Mouse (Mus musculus) naive thymus-derived CD4-positive, alpha-beta T cell, adult 5 months (primary cell): ENCODE measurements around the gene Gli1. TPM values are rescaled to one million over a fixed set of nuclear protein-coding genes. Genes with fewer than 3 reads are reported as not detected.

Experiments
- polyA plus RNA-seq: library from polyadenylated mRNA; unstranded; fragments of 100-300 nt; shearing (Covaris generic); gene quantifications from one replicate; pipeline ENCODE4 v1.2.1, GENCODE M21; 2017

The Gli1 gene
- polyA plus RNA-seq = 0.47 TPM

DNA sequence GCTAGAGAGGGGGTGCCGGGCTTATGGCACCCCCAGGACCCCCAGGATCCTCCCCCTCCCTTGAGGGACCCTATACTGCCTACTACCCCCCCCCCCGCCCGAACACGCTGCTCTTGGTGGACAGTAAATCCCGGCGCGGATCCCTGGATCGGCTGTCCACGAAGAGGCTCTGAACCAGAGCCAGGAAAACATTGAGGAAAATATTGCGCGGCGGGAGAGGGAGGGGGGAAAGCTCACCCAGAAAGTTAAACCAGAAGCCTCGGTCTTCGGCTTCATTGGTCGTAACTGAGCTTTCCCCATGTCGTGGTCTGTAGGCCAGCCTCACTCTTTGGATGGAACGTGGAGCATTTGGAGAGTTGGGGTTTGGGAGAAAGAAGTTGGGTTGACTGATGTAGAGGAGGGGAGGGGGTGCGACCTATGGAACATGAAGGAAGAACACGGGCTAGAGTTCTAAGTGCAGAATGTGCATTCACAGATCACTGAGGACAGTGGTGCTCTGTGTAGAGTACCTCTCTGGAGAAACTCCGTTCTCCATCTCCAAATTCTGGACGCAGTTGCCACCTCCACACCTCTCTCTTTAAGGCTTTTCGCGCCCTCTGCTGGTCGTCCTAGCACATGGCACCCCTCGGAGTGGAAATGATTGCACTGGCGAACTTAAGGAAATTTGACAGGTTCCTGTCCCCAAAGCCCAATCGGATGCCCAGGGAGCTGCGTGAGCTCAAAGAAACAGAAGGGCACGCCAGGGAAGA is at the start of gene Gli1:
TSS of gene Gli1 (minus strand) at position 84 of the 749 bp plus-strand sequence.

DNA sequence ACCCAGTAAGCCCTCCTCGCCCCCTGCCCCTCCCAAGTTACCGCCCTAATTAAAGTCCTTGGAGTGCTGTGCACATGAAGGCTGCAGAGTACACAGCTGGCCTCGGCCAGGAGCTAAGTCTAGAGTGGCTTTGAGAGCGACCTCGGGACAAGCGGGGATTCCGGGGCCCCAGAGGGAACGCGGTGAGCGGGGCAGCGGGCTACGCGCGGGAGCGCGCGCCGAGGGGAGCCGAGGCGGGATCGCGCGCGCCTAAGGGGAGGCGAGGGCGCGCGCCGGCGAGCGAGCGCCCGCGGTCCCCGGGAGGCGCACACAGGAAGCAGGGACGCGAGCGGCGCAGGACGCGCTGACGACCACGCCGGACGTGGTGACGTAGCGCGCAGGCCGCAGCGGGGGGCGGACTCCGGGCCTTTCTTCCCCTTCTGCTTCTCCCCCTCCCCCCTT is 38.5 kb upstream of the Gli1 start, which contains the start of gene R3hdm2:
TSS of gene R3hdm2 (plus strand) at position 77 of the 441 bp plus-strand sequence.

DNA sequence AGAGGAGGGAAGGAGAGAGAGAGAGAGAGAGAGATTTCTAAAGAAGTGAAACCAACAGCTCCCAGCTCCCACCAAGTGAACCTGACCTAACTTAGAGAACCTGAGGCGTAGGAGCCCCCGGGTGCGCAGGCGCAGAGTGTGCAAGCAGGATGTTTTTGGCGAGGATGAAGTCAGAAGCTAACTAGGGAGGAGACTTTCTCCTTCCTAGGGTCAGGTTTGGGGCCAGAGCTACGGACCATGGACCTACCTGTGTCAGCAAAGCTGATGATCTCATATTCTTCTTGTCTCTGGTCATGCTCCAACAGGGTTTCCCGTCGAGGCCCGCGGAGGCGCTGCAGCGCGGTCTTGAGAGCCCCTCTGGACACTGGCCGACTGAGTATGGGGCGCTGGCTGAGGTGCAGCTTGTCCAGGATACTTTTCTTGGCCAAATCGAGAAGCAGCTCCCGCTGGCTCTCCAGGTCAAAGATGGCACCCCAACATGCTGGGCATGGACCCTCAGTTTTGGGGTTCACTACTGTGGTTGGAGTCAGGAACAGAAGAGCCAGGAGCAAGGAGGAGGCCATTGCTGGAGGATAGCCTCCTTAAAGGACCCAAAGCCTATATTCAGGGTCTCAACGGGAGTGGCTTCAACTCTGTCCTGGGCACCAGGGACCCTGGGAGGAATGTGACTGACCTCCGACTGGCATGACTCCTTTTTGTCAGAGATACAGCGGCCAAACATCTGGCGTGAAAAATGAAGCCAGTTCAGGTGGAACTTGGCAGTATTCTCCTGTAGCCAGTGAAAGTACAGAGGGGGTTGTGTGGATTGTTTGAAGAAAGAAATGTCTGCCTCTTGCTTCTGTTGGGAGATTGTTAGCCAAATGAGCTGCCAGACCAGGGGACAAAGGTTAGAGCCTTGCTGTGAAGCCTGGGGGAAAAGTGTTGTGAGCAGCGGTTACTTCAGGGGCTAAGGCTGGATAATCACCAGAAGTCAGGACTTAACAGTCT is 28.4 kb upstream of the Gli1 start, which contains the start of gene Inhbc:
TSS of gene Inhbc (minus strand) at position 598 of the 987 bp plus-strand sequence.

DNA sequence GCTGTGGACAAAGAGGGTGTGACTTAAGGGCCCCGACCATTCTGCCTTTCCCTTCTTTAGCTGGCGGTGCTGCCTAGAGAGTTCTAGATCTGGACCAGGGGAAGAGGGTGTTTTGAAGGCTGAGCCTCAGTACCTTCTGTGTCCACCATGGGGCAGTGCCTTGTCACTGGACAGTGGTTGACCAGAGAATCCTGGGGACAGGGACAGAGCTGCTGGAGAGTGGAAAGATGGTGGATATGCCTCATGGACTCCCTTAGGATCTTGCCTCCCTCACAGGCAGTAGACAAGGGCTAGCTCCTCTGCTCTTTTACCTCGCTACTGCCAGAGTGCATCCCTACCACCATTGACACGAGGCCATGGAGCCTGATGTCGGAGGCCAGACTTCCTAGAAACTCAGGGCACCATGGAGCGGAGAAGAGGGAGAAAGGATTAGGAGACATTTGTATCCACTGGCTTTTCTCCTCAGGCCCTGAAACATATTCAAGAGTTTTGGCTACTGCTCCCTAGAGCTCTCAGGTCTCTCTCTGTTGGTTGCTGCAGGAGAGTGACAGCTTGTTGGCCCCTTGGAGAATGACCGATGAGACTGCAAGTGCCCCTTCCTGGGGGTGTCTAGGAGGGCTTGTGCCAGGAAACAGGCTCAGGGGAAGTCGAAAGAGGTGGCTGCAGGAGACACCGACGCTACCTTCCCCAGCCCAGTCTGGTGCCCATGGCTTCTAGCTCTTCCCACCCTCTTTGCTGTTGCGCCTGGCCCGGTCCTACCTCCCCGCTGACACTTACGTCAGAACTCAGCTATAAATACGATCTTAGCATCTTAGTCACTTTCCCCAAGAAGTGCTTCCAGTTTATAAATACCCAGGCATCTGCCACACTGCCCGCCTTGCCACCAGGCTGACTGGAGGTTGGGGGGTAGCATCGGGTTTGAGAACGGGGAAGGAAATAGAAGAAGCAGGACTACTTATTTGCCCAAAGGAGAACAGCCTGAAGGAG is 12.4 kb upstream of the Gli1 start, which contains the start of gene Inhbe:
TSS of gene Inhbe (minus strand) at position 503 of the 987 bp plus-strand sequence.

DNA sequence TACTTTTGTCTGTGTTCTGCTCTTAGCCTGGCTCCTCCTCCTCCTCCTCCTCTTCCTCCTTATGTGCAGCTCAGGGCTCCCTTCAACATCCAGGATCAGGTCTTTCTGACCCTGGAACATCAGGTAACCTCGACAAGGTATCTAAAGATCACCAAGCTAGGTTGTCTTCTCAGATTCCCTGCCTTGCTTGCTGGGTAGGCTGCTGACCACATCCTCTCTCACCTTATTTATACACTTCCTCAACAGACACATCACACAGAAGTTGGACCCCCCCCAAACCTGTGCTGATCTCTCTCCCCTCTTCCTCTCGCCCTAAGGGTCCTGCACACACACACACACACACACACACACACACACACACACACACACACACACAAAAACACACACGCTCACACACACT is 20.2 kb downstream of the Gli1 start, which contains the start of gene Arhgap9:
TSS of gene Arhgap9 (plus strand) at position 344 of the 400 bp plus-strand sequence.

DNA sequence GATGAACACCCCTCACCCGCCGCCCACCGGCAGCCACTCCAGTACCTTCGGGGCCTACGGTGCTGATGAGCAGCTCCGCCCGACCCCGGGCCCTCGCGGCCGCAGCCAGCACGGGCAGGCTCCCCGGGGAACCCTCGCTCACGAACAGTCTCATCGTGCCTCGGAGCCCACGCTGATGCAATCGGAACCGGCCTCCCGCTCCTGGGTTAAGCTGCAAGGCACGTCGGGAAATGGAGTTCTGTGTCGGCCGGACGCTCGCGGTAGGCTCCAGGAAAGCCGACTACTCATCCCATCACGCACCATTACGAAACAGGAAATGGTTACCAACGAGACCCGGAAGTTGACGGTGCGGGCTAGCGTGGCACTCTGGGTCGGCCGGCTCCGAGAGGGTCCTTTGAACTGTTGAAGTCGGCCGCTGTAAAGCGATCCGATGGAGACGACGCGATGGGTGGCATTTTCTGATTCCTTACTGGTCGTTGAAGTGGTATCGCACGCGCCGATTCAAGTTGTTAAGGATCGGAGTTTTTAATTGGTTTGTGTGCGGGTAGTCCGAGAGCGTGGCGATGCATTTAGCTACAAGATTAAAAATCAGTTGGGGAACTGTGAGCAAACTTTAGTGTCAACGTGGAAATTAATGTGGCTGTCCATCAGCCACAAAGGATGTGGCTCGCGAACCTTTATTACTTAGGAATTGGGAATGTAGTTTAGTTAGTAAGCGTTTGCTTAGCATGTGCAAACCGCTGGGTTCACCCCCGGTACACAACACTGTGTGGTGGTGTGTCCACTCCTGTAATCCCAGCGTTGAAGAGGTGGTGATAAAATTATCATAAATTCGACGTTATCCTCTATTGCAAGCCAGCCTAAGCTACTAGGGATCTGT is 30.1 kb downstream of the Gli1 start, which contains the start of gene Mars:
TSS of gene Mars (minus strand) at position 311 of the 880 bp plus-strand sequence.

DNA sequence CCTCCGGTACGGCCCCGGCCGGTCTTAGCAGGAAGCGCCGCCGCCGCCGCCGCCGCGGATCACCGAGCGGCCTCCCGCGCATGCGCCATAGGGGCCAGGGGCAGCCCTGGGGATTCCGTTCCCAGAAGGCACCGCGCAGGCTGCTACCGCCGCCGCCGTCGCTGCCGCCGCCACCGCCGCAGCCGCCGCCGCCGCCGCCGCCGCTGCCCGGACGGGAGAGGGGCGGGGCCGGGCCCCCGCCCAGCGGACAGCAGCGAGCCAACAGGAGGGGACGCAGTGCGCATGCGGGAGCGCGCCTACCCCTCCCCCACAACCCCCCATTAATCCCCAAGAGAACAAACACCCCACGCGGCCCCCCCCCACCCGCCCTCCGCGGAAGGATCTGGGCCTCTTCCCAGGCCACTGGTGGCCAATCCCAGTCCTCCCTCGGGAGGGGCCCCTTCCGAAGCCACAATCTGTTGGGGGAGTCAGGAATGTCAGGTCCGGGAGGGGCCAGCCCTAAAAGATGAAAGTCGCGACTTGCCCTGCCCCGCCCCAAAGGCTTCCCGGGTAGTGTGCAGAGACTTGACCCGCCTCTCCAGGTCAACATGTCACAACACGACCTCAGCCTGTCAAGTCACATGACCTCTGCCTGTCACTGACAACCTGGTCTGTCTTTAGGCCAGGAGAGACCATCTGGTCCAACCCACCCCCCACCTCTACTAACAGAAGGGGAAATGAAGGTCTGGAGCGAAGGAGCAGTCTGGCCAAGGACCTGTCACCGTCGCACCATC is 52.8 kb downstream of the Gli1 start, which contains the start of gene Mbd6:
TSS of gene Mbd6 (minus strand) at position 219 of the 773 bp plus-strand sequence.

Other genes starting within 250 kb of the Gli1 start
- 122 TPM for gene Os9, start 220.8 kb downstream of the Gli1 start, polyA plus RNA-seq
- 512 TPM for gene B4galnt1, start 176.7 kb downstream of the Gli1 start, polyA plus RNA-seq
- 7.0 TPM for gene Slc26a10, start 161.3 kb downstream of the Gli1 start, polyA plus RNA-seq
- not detected for gene Arhgef25, start 151.9 kb downstream of the Gli1 start, polyA plus RNA-seq
- gene Dtx3, start 146.2 kb downstream of the Gli1 start, polyA plus RNA-seq = 49.2 TPM
- gene Pip4k2c, start 130.4 kb downstream of the Gli1 start, polyA plus RNA-seq = 25.0 TPM
- not detected for gene Kif5a, start 78.6 kb downstream of the Gli1 start, polyA plus RNA-seq
- gene Dctn2, start 75.6 kb downstream of the Gli1 start, polyA plus RNA-seq = 83.7 TPM
- gene Mbd6, start 53.0 kb downstream of the Gli1 start, polyA plus RNA-seq = 8.6 TPM
- 62.5 TPM for gene Mars, start 30.2 kb downstream of the Gli1 start, polyA plus RNA-seq
- 264 TPM for gene Arhgap9, start 20.0 kb downstream of the Gli1 start, polyA plus RNA-seq
- not detected for gene Inhbe, start 12.4 kb upstream of the Gli1 start, polyA plus RNA-seq
- not detected for gene Inhbc, start 28.5 kb upstream of the Gli1 start, polyA plus RNA-seq
- 33.6 TPM for gene R3hdm2, start 38.4 kb upstream of the Gli1 start, polyA plus RNA-seq
- not detected for gene Stac3, start 159.7 kb upstream of the Gli1 start, polyA plus RNA-seq
- not detected for gene Ndufa4l2, start 173.0 kb upstream of the Gli1 start, polyA plus RNA-seq
- gene Shmt2, start 180.5 kb upstream of the Gli1 start, polyA plus RNA-seq = 85.1 TPM
- gene Nxph4, start 192.6 kb upstream of the Gli1 start, polyA plus RNA-seq = not detected